Mouse (Mus musculus) ES-E14 (cell line): ENCODE data around the gene Ak7. TPM values are rescaled to one million over a fixed set of nuclear protein-coding genes. Genes with fewer than 3 reads are reported as not detected.
A peak's percentile ranks its signal among the peaks of the same experiment; 100 is the strongest.

Experiments used
- DNase-seq: peaks from one replicate; pipeline ENCODE4 v3.0.0-alpha.2; 2013; ENCODE audit warnings: low read depth, low spot score
- H3K27ac ChIP-seq: 2 replicates; pipeline ENCODE4 v1.5.1; 2012; ENCODE audit warnings: low read depth, mild to moderate bottlenecking, low read length, moderate library complexity, mixed read lengths; ENCODE audit not compliant: poor library complexity, insufficient read depth, severe bottlenecking
- H3K36me3 ChIP-seq: 2 replicates; pipeline ENCODE4 v1.6.1; 2012; ENCODE audit warnings: mild to moderate bottlenecking, low read length, moderate library complexity, mixed read lengths; ENCODE audit not compliant: control insufficient read depth, poor library complexity, insufficient read depth, severe bottlenecking
- H3K4me1 ChIP-seq, 2 experiments: fragments of 150-350 bp in 1 of 2; sonication (generic) in 1 of 2; 2 replicates each; pipeline ENCODE4 v1.6.1; 2012; ENCODE audit warnings: low read length in 2 of 2, mild to moderate bottlenecking in 1 of 2, mixed read lengths in 1 of 2; ENCODE audit not compliant: control insufficient read depth in 2 of 2, insufficient read depth in 2 of 2, poor library complexity in 1 of 2
- H3K4me3 ChIP-seq, 2 experiments: fragments of 150-350 bp in 1 of 2; sonication (generic) in 1 of 2; 2 replicates each; pipeline ENCODE4 v1.5.1; 2012; ENCODE audit warnings: low read length in 2 of 2, low read depth in 1 of 2, mild to moderate bottlenecking in 1 of 2, mixed read lengths in 1 of 2; ENCODE audit not compliant: insufficient read depth in 1 of 2, poor library complexity in 1 of 2, severe bottlenecking in 1 of 2
- H3K9ac ChIP-seq: 2 replicates; pipeline ENCODE4 v1.6.1; 2012; ENCODE audit warnings: low read depth, mild to moderate bottlenecking, low read length, mixed read lengths; ENCODE audit not compliant: poor library complexity, insufficient read depth, severe bottlenecking
- H3K9me3 ChIP-seq: fragments of 150-350 bp; sonication (generic); 2 replicates; pipeline ENCODE4 v1.6.1; 2012; ENCODE audit warnings: low read depth, mild to moderate bottlenecking, low read length; ENCODE audit not compliant: control insufficient read depth, insufficient read depth
- CHD2 ChIP-seq: IDR thresholded peaks from 2 replicates; pipeline ENCODE4 v1.6.1; 2014; ENCODE audit warnings: mild to moderate bottlenecking, low read depth, low read length, inconsistent platforms
- HCFC1 ChIP-seq: IDR thresholded peaks from 2 replicates; pipeline ENCODE4 v1.6.1; 2012; ENCODE audit warnings: low read length, inconsistent platforms, borderline replicate concordance; ENCODE audit not compliant: insufficient read depth
- MAFK ChIP-seq: IDR thresholded peaks from 2 replicates; pipeline ENCODE4 v1.6.1; 2014; ENCODE audit warnings: mild to moderate bottlenecking, low read depth, low read length, inconsistent platforms; ENCODE audit not compliant: insufficient read depth
- ZC3H11A ChIP-seq: IDR thresholded peaks from 2 replicates; pipeline ENCODE4 v1.6.1; 2012; ENCODE audit warnings: low read depth, mild to moderate bottlenecking, inconsistent platforms, low read length, borderline replicate concordance
- ZNF384 ChIP-seq: IDR thresholded peaks from 2 replicates; pipeline ENCODE4 v1.6.1; 2012; ENCODE audit warnings: low read depth, low read length, inconsistent platforms
- in situ Hi-C, 2 experiments: fragments of 600-800 bp; cut with MboI; formaldehyde crosslinking; loops; one replicate each; pipeline ENCODE4 v1.15.1; 2025; ENCODE audit warnings: low sequenced_read_pairs in 2 of 2, inconsistent platforms in 1 of 2; ENCODE audit not compliant: unreplicated experiment in 2 of 2
- total RNA-seq: library from RNA; depleted of rRNA; stranded (reverse); fragments of 300-350 nt; gene quantifications from 2 replicates; pipeline ENCODE4 v1.2.3, GENCODE M21; 2012

Gene Ak7
- total RNA-seq, 1 experiment = 6.5 TPM

DNA sequence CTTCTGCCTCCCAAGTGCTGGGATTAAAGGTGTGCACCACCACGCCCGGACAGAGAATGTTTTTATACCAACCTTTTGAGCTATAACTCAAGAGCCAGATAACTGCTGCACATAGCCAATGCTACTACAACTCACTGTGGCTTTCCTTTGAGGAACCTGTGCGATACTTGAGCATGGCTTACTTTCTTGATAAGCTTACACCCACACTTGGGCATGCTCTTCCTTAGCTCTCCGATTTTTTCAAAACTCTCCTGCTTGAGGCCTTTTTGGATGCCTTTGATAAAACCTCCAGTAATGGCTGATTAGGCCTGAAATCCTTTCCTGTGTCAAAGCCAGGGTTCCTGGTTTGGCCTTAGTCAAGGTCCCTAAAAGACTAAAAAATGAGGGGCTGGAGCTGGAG, 71.9 kb downstream of the Ak7 start:
- H3K27ac ChIP-seq = no peak overlapping the region
- no peaks in the 10 kb centered on the region for H3K9me3 ChIP-seq
- H3K4me3 ChIP-seq = no peak overlapping the region
- H3K36me3 ChIP-seq = no peaks in the 10 kb centered on the region
- no peak overlapping the region for H3K9ac ChIP-seq
- peaks cover 0 to 2% of the 10 kb centered on the region in 2 experiments; a peak in 1 of 4 replicates for H3K4me1 ChIP-seq
- DNase-seq = no peak
- TF ChIP-seq CHD2 (no peak), ZNF384 (no peak), HCFC1 (no peak), ZC3H11A (no peak), MAFK (no peak)
- in situ Hi-C loops = no loop called here

- H3K4me1 ChIP-seq = peaks cover 1 to 6% of the 10 kb centered on the region in 2 experiments; a peak in 2 of 4 replicates
- peak; percentile 70 for DNase-seq
- H3K9ac ChIP-seq = peak within 1 kb of the TSS; percentile 100
- H3K4me3 ChIP-seq = peak within 1 kb of the TSS; percentile 94 to 100
- H3K27ac ChIP-seq = peak within 1 kb of the TSS; percentile 99
- peaks cover 5% of the 10 kb centered on the region; the same call in 1 of the 2 replicates for H3K36me3 ChIP-seq
- TF ChIP-seq ZNF384 = no peak
- TF ChIP-seq HCFC1 = peak; percentile 93
- in situ Hi-C loops = no loop called here
- no peaks in the 10 kb centered on the region for H3K9me3 ChIP-seq
Measured at GRCm38 (mm10) chr12:105784196-105784999, 78.6 kb downstream of the Ak7 start, which contains the start of gene Papola. TSS of gene Papola (plus strand) at chr12:105784694.

- DNase-seq = no peak
- peak overlapping the region; percentile 100 for H3K9ac ChIP-seq
- H3K4me1 ChIP-seq = peaks cover 3 to 7% of the 10 kb centered on the region in 2 experiments; a peak in 2 of 4 replicates
- H3K4me3 ChIP-seq = peak overlapping the region; percentile 94 to 100
- H3K27ac ChIP-seq = peak overlapping the region; percentile 99
- H3K9me3 ChIP-seq = no peaks in the 10 kb centered on the region
- in situ Hi-C loops = no loop called here
- H3K36me3 ChIP-seq = peaks cover 5% of the 10 kb centered on the region; the same call in 1 of the 2 replicates
- TF ChIP-seq HCFC1 (no peak), ZC3H11A (no peak), MAFK (no peak), ZNF384 (no peak), CHD2 (no peak)
Measured at GRCm38 (mm10) chr12:105785000-105785774, 79.4 kb downstream of the Ak7 start.

DNA sequence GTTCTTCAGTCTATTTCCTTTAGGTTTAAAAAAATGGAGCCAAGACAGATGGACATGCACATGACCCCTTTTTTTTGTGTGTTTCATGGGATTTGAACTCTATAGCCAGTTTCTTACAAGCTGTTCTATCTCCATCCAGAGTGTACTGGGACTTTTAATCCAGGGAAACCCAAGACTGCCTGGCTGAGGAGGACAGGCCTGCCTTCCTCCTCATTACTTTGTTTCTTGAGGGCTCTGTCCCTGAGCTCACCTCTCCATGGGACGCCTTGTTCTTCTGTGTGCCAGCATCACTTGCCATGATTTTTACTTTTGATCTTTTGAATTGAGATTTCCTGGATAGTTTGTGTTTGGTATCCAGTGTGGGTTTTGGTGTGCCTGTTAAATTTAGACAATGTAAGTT, 80.3 kb downstream of the Ak7 start:
- TF ChIP-seq ZC3H11A = no peak
- TF ChIP-seq MAFK = no peak
- TF ChIP-seq HCFC1 = no peak
- no peak for TF ChIP-seq CHD2
- no peak for TF ChIP-seq ZNF384
- H3K9ac ChIP-seq = peak overlapping the region; percentile 100; the same call in 1 of the 2 replicates
- no peak for DNase-seq
- peak overlapping the region; percentile 94 to 100 for H3K4me3 ChIP-seq
- no peak overlapping the region for H3K27ac ChIP-seq
- in situ Hi-C loops = no loop called here
- peaks cover 3 to 6% of the 10 kb centered on the region in 2 experiments; a peak in 2 of 4 replicates for H3K4me1 ChIP-seq
- H3K36me3 ChIP-seq = peaks cover 5% of the 10 kb centered on the region; the same call in 1 of the 2 replicates
- H3K9me3 ChIP-seq = no peaks in the 10 kb centered on the region
